Mouse (Mus musculus): Measurements from ENCODE around the gene Apom.

- TF ChIP-seq CTCF (IDR thresholded peaks at IDR 0.05; ENCODE audit: borderline replicate concordance, control insufficient read depth, extremely low read depth, insufficient read depth, low read length, poor library complexity), result no peak
- TF ChIP-seq POLR2A (IDR thresholded peaks at IDR 0.05; ENCODE audit: control insufficient read depth, extremely low read depth, insufficient read depth, low read length, poor library complexity), result no peak
Observed at GRCm38 (mm10) chr17:35131500-35132173, at the start of gene Apom.
